Mouse (Mus musculus) intestine, postnatal 0 days (tissue): ENCODE measurements at regions not wholly inside any gene's neighbourhood (a gene's known extent, or its start where the extent isn't known, plus 50 kb on each side); places are given as distances from the start of the nearest gene placed in this dataset.

Experiments used
- ATAC-seq: fragments of 200-750 bp; cut with Nextera tagmentation; 2 replicates; pipeline ENCODE4 v1.8.0; 2017; ENCODE audit warnings: mild to moderate bottlenecking, moderate TSS enrichment, moderate library complexity
- H3K27ac ChIP-seq: fragments of 300-500 bp; sonication (generic); 2 replicates; pipeline ENCODE4 v1.5.1; 2014; ENCODE audit warnings: mild to moderate bottlenecking, low read depth, low read length, moderate library complexity
- H3K27me3 ChIP-seq: fragments of 300-500 bp; sonication (generic); replicated peaks from 2 replicates; pipeline ENCODE4 v1.6.1; 2014; ENCODE audit warnings: low read length, mixed read lengths; ENCODE audit not compliant: control insufficient read depth, insufficient read depth
- H3K36me3 ChIP-seq: fragments of 300-500 bp; sonication (generic); 2 replicates; pipeline ENCODE4 v1.6.1; 2014; ENCODE audit warnings: mild to moderate bottlenecking, moderate library complexity; ENCODE audit not compliant: control insufficient read depth, insufficient read depth
- H3K4me1 ChIP-seq: fragments of 300-500 bp; sonication (generic); replicated peaks from 2 replicates; pipeline ENCODE4 v1.6.1; 2014; ENCODE audit warnings: antibody characterized with exemption, low read length, mixed read lengths; ENCODE audit not compliant: control insufficient read depth, insufficient read depth
- H3K4me2 ChIP-seq: fragments of 300-500 bp; sonication (generic); replicated peaks from 2 replicates; pipeline ENCODE4 v1.6.1; 2014; ENCODE audit warnings: low read depth, mild to moderate bottlenecking, moderate library complexity
- H3K4me3 ChIP-seq: fragments of 300-500 bp; sonication (generic); 2 replicates; pipeline ENCODE4 v1.5.1; 2014; ENCODE audit warnings: low read depth, low read length
- H3K9ac ChIP-seq: fragments of 300-500 bp; sonication (generic); 2 replicates; pipeline ENCODE4 v1.6.1; 2014; ENCODE audit warnings: mild to moderate bottlenecking, low read depth, low read length
- H3K9me3 ChIP-seq: fragments of 300-500 bp; sonication (generic); 2 replicates; pipeline ENCODE4 v1.6.1; 2016; ENCODE audit warnings: mixed run types; ENCODE audit not compliant: control insufficient read depth
- CTCF ChIP-seq: sonication (generic); IDR thresholded peaks from 2 replicates; pipeline ENCODE4 v1.5.1; 2016; ENCODE audit warnings: low read depth, mild to moderate bottlenecking, control low read depth, antibody characterized with exemption, moderate library complexity
- WGBS: fragments of 180-500 bp; shearing (Covaris S2); extraction: QIAGEN DNeasy Blood & Tissue Kit; methylation state at CpG from one replicate; pipeline ENCODE4 v1.1.7; 2014; 5-methylcytosine and 5-hydroxymethylcytosine counted together

DNA sequence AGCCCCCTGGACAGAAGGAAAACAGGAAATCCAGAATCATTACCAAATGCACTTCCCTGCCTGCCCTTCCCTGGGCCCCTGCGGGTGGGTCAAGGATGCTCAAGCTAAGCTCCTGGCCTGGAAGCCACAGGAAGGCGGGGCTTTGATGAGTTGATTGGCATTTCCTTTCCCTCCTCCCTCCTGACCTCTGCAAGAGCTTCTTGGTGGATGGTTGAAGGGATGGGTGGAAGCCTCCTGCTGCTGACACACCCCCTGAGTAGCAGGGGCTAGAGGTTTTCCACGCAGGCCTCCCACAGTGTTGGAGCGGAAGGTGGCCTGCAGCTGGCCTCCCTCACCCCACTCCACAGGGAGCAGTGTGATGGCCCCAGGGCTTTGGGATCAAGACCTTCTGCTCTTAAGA, 239.5 kb downstream of the Sox9 start:
- no peak overlapping the region for H3K4me2 ChIP-seq
- H3K4me1 ChIP-seq, result no peaks in the 10 kb centered on the region
- H3K27ac ChIP-seq, result no peak overlapping the region
- no peaks in the 10 kb centered on the region for H3K27me3 ChIP-seq
- H3K36me3 ChIP-seq, result no peaks in the 10 kb centered on the region
- 48% methylated on average over 4 of the region's 4 CpGs for WGBS
- no peak overlapping the region for H3K4me3 ChIP-seq
- no peaks in the 10 kb centered on the region for H3K9me3 ChIP-seq
- TF ChIP-seq CTCF, result no peak
- H3K9ac ChIP-seq, result no peak overlapping the region
- no peak for ATAC-seq

DNA sequence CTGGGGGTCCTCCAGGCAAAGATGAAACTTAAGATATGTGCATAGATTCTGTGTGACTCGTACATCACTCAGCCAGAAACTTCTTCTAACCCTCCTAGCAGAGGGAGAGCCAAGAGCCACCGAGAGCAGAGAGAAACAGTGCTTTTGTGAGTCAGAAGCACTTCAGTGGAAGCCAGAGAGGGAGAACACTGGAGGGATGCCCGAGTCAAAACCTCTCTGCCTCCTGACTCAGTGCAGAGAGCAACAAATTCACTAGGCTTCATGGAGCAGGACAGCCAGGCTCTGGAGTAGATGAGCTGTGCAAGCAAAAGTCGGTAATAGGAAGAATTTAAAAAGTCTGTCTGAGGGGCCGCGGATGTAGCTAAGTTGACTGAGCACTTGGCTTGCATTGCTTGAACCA, 245.0 kb downstream of the Sox9 start:
- WGBS, result 56% methylated on average over 6 of the region's 6 CpGs
- no peaks in the 10 kb centered on the region for H3K36me3 ChIP-seq
- H3K4me1 ChIP-seq, result no peaks in the 10 kb centered on the region
- no peak overlapping the region for H3K4me3 ChIP-seq
- no peak for TF ChIP-seq CTCF
- no peak for ATAC-seq
- H3K27me3 ChIP-seq, result no peaks in the 10 kb centered on the region
- no peak overlapping the region for H3K9ac ChIP-seq
- H3K4me2 ChIP-seq, result no peak overlapping the region
- no peaks in the 10 kb centered on the region for H3K9me3 ChIP-seq
- no peak overlapping the region for H3K27ac ChIP-seq

- ATAC-seq, result no peak
Observed at GRCm38 (mm10) chr11:113028235-113028919, 246.4 kb downstream of the Sox9 start.

GRCm38 (mm10) chr11:113031405-113031804, 249.4 kb downstream of the Sox9 start:
- WGBS, result 90% methylated on average over 8 of the region's 8 CpGs
- Histone ChIP-seq H3K9me3 (no peaks in the 10 kb centered on the region), H3K4me3 (no peak overlapping the region), H3K4me2 (no peak overlapping the region), H3K27ac (no peak overlapping the region), H3K9ac (no peak overlapping the region), H3K27me3 (no peaks in the 10 kb centered on the region), H3K4me1 (no peaks in the 10 kb centered on the region), H3K36me3 (no peaks in the 10 kb centered on the region)
- no peak for TF ChIP-seq CTCF
- ATAC-seq, result no peak

More at GRCm38 (mm10) chr11:113028235-113028919, 246.4 kb downstream of the Sox9 start:
- no peak for TF ChIP-seq CTCF
- Histone ChIP-seq H3K9me3 (no peaks in the 10 kb centered on the region), H3K9ac (no peak overlapping the region), H3K4me2 (no peak overlapping the region), H3K4me3 (no peak overlapping the region), H3K27ac (no peak overlapping the region), H3K36me3 (no peaks in the 10 kb centered on the region), H3K4me1 (no peaks in the 10 kb centered on the region), H3K27me3 (no peaks in the 10 kb centered on the region)
- WGBS, result 78% methylated on average over 8 of the region's 8 CpGs

- WGBS, result 85% methylated on average over 8 of the region's 8 CpGs
- Histone ChIP-seq H3K4me3 (no peak overlapping the region), H3K36me3 (no peaks in the 10 kb centered on the region), H3K27ac (no peak overlapping the region), H3K4me2 (no peak overlapping the region), H3K9ac (no peak overlapping the region), H3K4me1 (no peaks in the 10 kb centered on the region), H3K27me3 (no peaks in the 10 kb centered on the region), H3K9me3 (no peaks in the 10 kb centered on the region)
- no peak for TF ChIP-seq CTCF
- no peak for ATAC-seq
Observed at GRCm38 (mm10) chr11:113032487-113033228, 250.6 kb downstream of the Sox9 start.

- Histone ChIP-seq H3K27me3 (no peaks in the 10 kb centered on the region), H3K4me1 (no peaks in the 10 kb centered on the region), H3K4me2 (no peak overlapping the region), H3K27ac (no peak overlapping the region), H3K9ac (no peak overlapping the region), H3K9me3 (no peaks in the 10 kb centered on the region), H3K4me3 (no peak overlapping the region), H3K36me3 (no peaks in the 10 kb centered on the region)
- peak; percentile 60 for ATAC-seq
- no peak for TF ChIP-seq CTCF
- WGBS, result 50% methylated on average over 13 of the region's 13 CpGs
Observed at GRCm38 (mm10) chr11:113034911-113035310, 252.9 kb downstream of the Sox9 start.
